Mouse (Mus musculus): ENCODE data around the gene Ak5. TPM values are rescaled to one million over a fixed set of nuclear protein-coding genes. Genes with fewer than 3 reads are reported as not detected.

Ak5 gene
- polyA plus RNA-seq, 1 experiment = not detected

GRCm38 (mm10) chr3:152438068-152438467, 230.1 kb downstream of the Ak5 start:
- WGBS = 93% methylated on average over 7 of the region's 7 CpGs
- H3K27ac ChIP-seq (ENCODE audit: control insufficient read depth, insufficient read depth, low read depth, low read length, poor library complexity) = no peak overlapping the region
- H3K4me1 ChIP-seq (ENCODE audit: control insufficient read depth, insufficient read depth, low read length) = no peaks in the 10 kb centered on the region; the same call in 1 of the 2 replicates
- H3K4me3 ChIP-seq (replicated peaks; ENCODE audit: control insufficient read depth, low read depth, low read length) = no peak overlapping the region
- TF ChIP-seq CTCF (IDR thresholded peaks at IDR 0.05; ENCODE audit: control insufficient read depth, insufficient read depth, low read length) = no peak
- TF ChIP-seq POLR2A (IDR thresholded peaks at IDR 0.05; ENCODE audit: borderline replicate concordance, control insufficient read depth, low read depth, low read length) = no peak

- Histone ChIP-seq H3K4me3 (replicated peaks; ENCODE audit: control insufficient read depth, low read depth, low read length) (no peak overlapping the region), H3K4me1 (ENCODE audit: control insufficient read depth, insufficient read depth, low read length) (no peaks in the 10 kb centered on the region)
- TF ChIP-seq POLR2A (IDR thresholded peaks at IDR 0.05; ENCODE audit: borderline replicate concordance, control insufficient read depth, low read depth, low read length) (no peak), CTCF (IDR thresholded peaks at IDR 0.05; ENCODE audit: control insufficient read depth, insufficient read depth, low read length) (no peak)
Observed at GRCm38 (mm10) chr3:152435590-152435989, 232.6 kb downstream of the Ak5 start.

GRCm38 (mm10) chr3:152432677-152433076, 235.5 kb downstream of the Ak5 start:
- 89% methylated on average over 7 of the region's 7 CpGs for WGBS
- Histone ChIP-seq H3K27ac (ENCODE audit: control insufficient read depth, insufficient read depth, low read depth, low read length, poor library complexity) (no peak overlapping the region; the same call in 1 of the 2 replicates), H3K4me1 (ENCODE audit: control insufficient read depth, insufficient read depth, low read length) (no peaks in the 10 kb centered on the region), H3K4me3 (replicated peaks; ENCODE audit: control insufficient read depth, low read depth, low read length) (no peak overlapping the region)
- no peak for TF ChIP-seq POLR2A (IDR thresholded peaks at IDR 0.05; ENCODE audit: borderline replicate concordance, control insufficient read depth, low read depth, low read length)
- TF ChIP-seq CTCF (IDR thresholded peaks at IDR 0.05; ENCODE audit: control insufficient read depth, insufficient read depth, low read length) = no peak

More at GRCm38 (mm10) chr3:152435590-152435989, 232.6 kb downstream of the Ak5 start:
- no peak overlapping the region for H3K27ac ChIP-seq (ENCODE audit: control insufficient read depth, insufficient read depth, low read depth, low read length, poor library complexity)

GRCm38 (mm10) chr3:152428925-152429324, 239.2 kb downstream of the Ak5 start:
- Histone ChIP-seq H3K27ac (ENCODE audit: control insufficient read depth, insufficient read depth, low read depth, low read length, poor library complexity) (no peak overlapping the region), H3K4me3 (replicated peaks; ENCODE audit: control insufficient read depth, low read depth, low read length) (no peak overlapping the region), H3K4me1 (ENCODE audit: control insufficient read depth, insufficient read depth, low read length) (no peaks in the 10 kb centered on the region)
- TF ChIP-seq CTCF (IDR thresholded peaks at IDR 0.05; ENCODE audit: control insufficient read depth, insufficient read depth, low read length) (no peak), POLR2A (IDR thresholded peaks at IDR 0.05; ENCODE audit: borderline replicate concordance, control insufficient read depth, low read depth, low read length) (no peak)
- 92% methylated on average over 8 of the region's 8 CpGs for WGBS

Other genes starting within 250 kb of the Ak5 start
- gene Pigk, start 45.7 kb upstream of the Ak5 start, polyA plus RNA-seq (2011; ENCODE audit: insufficient read depth, insufficient read length, low replicate concordance, missing spikeins) = 8.2 and 17.7 TPM in 2 replicates